ENCODE assay signal across 25 mouse cellular contexts in genomic region chr9:118623483-118623882, GRCm38 (mm10). TPM values are rescaled to one million over a fixed set of nuclear protein-coding genes. Genes with fewer than 3 reads are reported as not detected.
DNase-seq lines count a peak whose midpoint lies in the region; ATAC-seq lines count a peak whose summit lies in the region.
"Had no signal": no experiment of that assay in that cellular context is flagged by ENCODE, and none has a peak within 500 bp of the region (broad histone marks: within the 10 kb centered on the region; RNA-seq: fewer than 3 reads in every experiment).

No protein-coding gene starts in this region.

- H3K36me3 ChIP-seq in kidney, embryonic 14.5 days (ENCODE audit: control insufficient read depth, insufficient read depth, low read length), result peaks cover 12% of the 10 kb centered on the region; the same call in 1 of the 2 replicates
- H3K36me3 ChIP-seq in neural tube, embryonic 11.5 days (ENCODE audit: control insufficient read depth, insufficient read depth, low read length), result no peaks in the 10 kb centered on the region
- H3K36me3 ChIP-seq in embryonic facial prominence, embryonic 11.5 days (replicated peaks; ENCODE audit: control insufficient read depth, insufficient read depth, low read depth, low read length), result no peaks in the 10 kb centered on the region
- H3K36me3 ChIP-seq: G1E had no signal

- WGBS in kidney, embryonic 14.5 days, result 40% methylated on average over 9 of the region's 9 CpGs
- WGBS in neural tube, embryonic 11.5 days, result 73% methylated on average over 9 of the region's 9 CpGs
- 44% methylated on average over 9 of the region's 9 CpGs for WGBS in embryonic facial prominence, embryonic 11.5 days

- H3K27me3 ChIP-seq in kidney, embryonic 14.5 days (ENCODE audit: control insufficient read depth, insufficient read depth, low read length), result no peaks in the 10 kb centered on the region
- H3K27me3 ChIP-seq in neural tube, embryonic 11.5 days (ENCODE audit: control insufficient read depth, insufficient read depth, low read length), result no peaks in the 10 kb centered on the region
- H3K27me3 ChIP-seq in embryonic facial prominence, embryonic 11.5 days (ENCODE audit: control insufficient read depth, insufficient read depth, low read length), result no peaks in the 10 kb centered on the region
- H3K27me3 ChIP-seq: embryonic facial prominence, embryonic 15.5 days; Patski had no signal

- peaks cover 32% of the 10 kb centered on the region for H3K4me1 ChIP-seq in kidney, embryonic 14.5 days (ENCODE audit: control insufficient read depth, insufficient read depth, low read length)
- peaks cover 8% of the 10 kb centered on the region; the same call in 1 of the 2 replicates for H3K4me1 ChIP-seq in neural tube, embryonic 11.5 days (ENCODE audit: control insufficient read depth, insufficient read depth, low read length)
- peaks cover 4% of the 10 kb centered on the region; the same call in 1 of the 2 replicates for H3K4me1 ChIP-seq in embryonic facial prominence, embryonic 11.5 days (ENCODE audit: control insufficient read depth, insufficient read depth, low read length)

- no peak overlapping the region for H3K4me3 ChIP-seq in kidney, embryonic 14.5 days (ENCODE audit: low read length)
- H3K4me3 ChIP-seq in neural tube, embryonic 11.5 days (ENCODE audit: low read depth, low read length), result no peak overlapping the region
- H3K4me3 ChIP-seq in embryonic facial prominence, embryonic 11.5 days (ENCODE audit: low read depth, low read length), result no peak overlapping the region
- H3K4me3 ChIP-seq: embryonic facial prominence, embryonic 15.5 days had no signal

- no peak overlapping the region for H3K9ac ChIP-seq in kidney, embryonic 14.5 days (ENCODE audit: low read depth, low read length)
- no peak overlapping the region for H3K9ac ChIP-seq in neural tube, embryonic 11.5 days (ENCODE audit: low read length)
- no peak overlapping the region for H3K9ac ChIP-seq in embryonic facial prominence, embryonic 11.5 days (replicated peaks; ENCODE audit: low read length)
- H3K9ac ChIP-seq: embryonic facial prominence, embryonic 15.5 days; hindbrain, embryonic 14.5 days had no signal

- DNase-seq in kidney, postnatal 10 days, result no peak
- peak; percentile 36 for DNase-seq in neural tube, embryonic 11.5 days (ENCODE audit: low spot score)
- DNase-seq in neural tube, embryonic 10.5 days (ENCODE audit: extremely low spot score, low spot score), result no peak
- DNase-seq in embryonic facial prominence, embryonic 11.5 days (ENCODE audit: low spot score), result peak; percentile 51
- DNase-seq in heart, adult 18-20 months, result no peak
- no peak for DNase-seq in cerebellum, adult 18-20 months
- DNase-seq: adrenal gland, adult 8-10 months; cerebellum, adult 2 months; cerebellum, postnatal 36 days; gastrocnemius, postnatal 36 days; kidney, adult 2 months; kidney, postnatal 36 days; right cerebral cortex, postnatal 14 days; thymus, adult 2 months; thymus, postnatal 4 days had no signal

- H3K27ac ChIP-seq in kidney, embryonic 14.5 days (ENCODE audit: low read depth, low read length), result peak overlapping the region; percentile 60; the same call in 1 of the 2 replicates
- no peak overlapping the region for H3K27ac ChIP-seq in neural tube, embryonic 11.5 days (ENCODE audit: low read depth, low read length)
- H3K27ac ChIP-seq in embryonic facial prominence, embryonic 11.5 days (replicated peaks; ENCODE audit: low read depth, low read length), result peak overlapping the region; percentile 52
- H3K27ac ChIP-seq: embryonic facial prominence, embryonic 15.5 days; hindbrain, embryonic 14.5 days; stomach, postnatal 0 days had no signal

- peak; percentile 52; the same call in 1 of the 2 replicates for ATAC-seq in kidney, embryonic 14.5 days (ENCODE audit: low FRiP score, low TSS enrichment)
- ATAC-seq in neural tube, embryonic 11.5 days (ENCODE audit: insufficient read depth, low FRiP score, low TSS enrichment), result no peak
- ATAC-seq in embryonic facial prominence, embryonic 11.5 days (replicated peaks; ENCODE audit: insufficient number of reproducible peaks, low FRiP score, low TSS enrichment, low read depth), result no peak; the same call in 1 of the 2 replicates
- ATAC-seq: CD4-positive, CD25-positive, alpha-beta regulatory T cell, adult 4 months; forebrain, embryonic 16.5 days; inflammation-experienced regulatory T-cells, adult 6 months; Patski had no signal

- H3K9me3 ChIP-seq in kidney, embryonic 14.5 days (ENCODE audit: control insufficient read depth, low read length), result no peaks in the 10 kb centered on the region
- no peaks in the 10 kb centered on the region for H3K9me3 ChIP-seq in neural tube, embryonic 11.5 days (ENCODE audit: control insufficient read depth, low read length)
- no peaks in the 10 kb centered on the region for H3K9me3 ChIP-seq in embryonic facial prominence, embryonic 11.5 days (replicated peaks; ENCODE audit: control insufficient read depth, low read length)
- H3K9me3 ChIP-seq: embryonic facial prominence, embryonic 15.5 days had no signal

- H3K4me2 ChIP-seq in kidney, embryonic 14.5 days (replicated peaks; ENCODE audit: low read depth, low read length), result peak overlapping the region; percentile 19
- no peak overlapping the region for H3K4me2 ChIP-seq in neural tube, embryonic 11.5 days (ENCODE audit: low read depth)
- no peak overlapping the region for H3K4me2 ChIP-seq in embryonic facial prominence, embryonic 11.5 days (ENCODE audit: low read depth, low read length)
- H3K4me2 ChIP-seq: embryonic facial prominence, embryonic 15.5 days; hindbrain, embryonic 14.5 days; midbrain, embryonic 11.5 days had no signal

RNA-seq across cellular contexts. Expression of gene Itga9, which starts 17.0 kb away (rescaled TPM):
- polyA plus RNA-seq in kidney, embryonic 14.5 days (2014; fragmentation: Nextera tagmentation; extraction: Ambion mirVana), result 16.6 and 31.9 TPM in 2 replicates
- polyA plus RNA-seq in neural tube, embryonic 11.5 days (2014; fragmentation: Nextera tagmentation; extraction: Ambion mirVana), result 8.2 and 9.9 TPM in 2 replicates
- 9.3 and 10.3 TPM in 2 replicates for polyA plus RNA-seq in embryonic facial prominence, embryonic 11.5 days (2014; fragmentation: Nextera tagmentation; extraction: Ambion mirVana)
- 10 to 100 TPM; 35.0 to 36.2 TPM for total RNA-seq in heart, adult 18-20 months (2021)
- polyA plus RNA-seq: G1E had no signal

Comparison
In these comparisons a context has a peak if more than half of its experiments do, and no peak if none do; other contexts are left out.
1. DNase-seq: peak in neural tube, embryonic 11.5 days (single experiment) and embryonic facial prominence, embryonic 11.5 days (single experiment); none in kidney, postnatal 10 days (single experiment), neural tube, embryonic 10.5 days (single experiment), heart, adult 18-20 months (0 of 2) and cerebellum, adult 18-20 months (0 of 2).